Mouse (Mus musculus) heart, postnatal 4 days (tissue): ENCODE results near the gene Zfp281. TPM values are rescaled to one million over a fixed set of nuclear protein-coding genes. Genes with fewer than 3 reads are reported as not detected.

Experiments
- DNase-seq: peaks from one replicate; pipeline ENCODE4 v3.0.0; 2021
- total RNA-seq, 2 experiments: library from RNA; stranded (reverse); gene quantifications; 2 replicates each; pipeline ENCODE4 v1.2.3; 2021

Zfp281 gene
- 10 to 100 TPM; 14.2 TPM for total RNA-seq

GRCm38 (mm10) chr1:136624146-136625018, at the start of gene Zfp281:
TSS of gene Zfp281 (plus strand) at chr1:136624901.
- DNase-seq, result peak; percentile 97

GRCm38 (mm10) chr1:136577890-136578663, 46.6 kb upstream of the Zfp281 start:
- DNase-seq, result no peak

GRCm38 (mm10) chr1:136579360-136579759, 45.3 kb upstream of the Zfp281 start:
- no peak for DNase-seq

- DNase-seq, result no peak
Measured at GRCm38 (mm10) chr1:136580266-136580665, 44.4 kb upstream of the Zfp281 start.

- no peak for DNase-seq
Measured at GRCm38 (mm10) chr1:136581841-136582240, 42.9 kb upstream of the Zfp281 start.

GRCm38 (mm10) chr1:136587761-136588405, 36.8 kb upstream of the Zfp281 start:
- DNase-seq, result no peak

- no peak for DNase-seq
Measured at GRCm38 (mm10) chr1:136588908-136589307, 35.8 kb upstream of the Zfp281 start.

- no peak for DNase-seq
Measured at GRCm38 (mm10) chr1:136592741-136593140, 32.0 kb upstream of the Zfp281 start.

- DNase-seq, result no peak
Measured at GRCm38 (mm10) chr1:136594235-136594850, 30.4 kb upstream of the Zfp281 start.

- DNase-seq, result no peak
Measured at GRCm38 (mm10) chr1:136596821-136597220, 27.9 kb upstream of the Zfp281 start.

GRCm38 (mm10) chr1:136598286-136598685, 26.4 kb upstream of the Zfp281 start:
- DNase-seq, result no peak

- no peak for DNase-seq
Measured at GRCm38 (mm10) chr1:136600067-136600466, 24.6 kb upstream of the Zfp281 start.

GRCm38 (mm10) chr1:136600647-136601345, 23.9 kb upstream of the Zfp281 start:
- DNase-seq, result no peak

GRCm38 (mm10) chr1:136601346-136601888, 23.3 kb upstream of the Zfp281 start:
- DNase-seq, result no peak

GRCm38 (mm10) chr1:136602303-136602702, 22.4 kb upstream of the Zfp281 start:
- no peak for DNase-seq

- no peak for DNase-seq
Measured at GRCm38 (mm10) chr1:136604190-136604589, 20.5 kb upstream of the Zfp281 start.

- no peak for DNase-seq
Measured at GRCm38 (mm10) chr1:136605790-136606189, 18.9 kb upstream of the Zfp281 start.

GRCm38 (mm10) chr1:136606278-136606677, 18.4 kb upstream of the Zfp281 start:
- no peak for DNase-seq

GRCm38 (mm10) chr1:136608339-136609261, 16.1 kb upstream of the Zfp281 start:
- no peak for DNase-seq

- no peak for DNase-seq
Measured at GRCm38 (mm10) chr1:136611803-136612202, 12.9 kb upstream of the Zfp281 start.
